Mouse (Mus musculus) kidney, postnatal 25 days (tissue): Measurements from ENCODE around the gene Rps4x.

ENCODE experiments used
- DNase-seq, 2 experiments: peaks; one replicate each; pipeline ENCODE4 v3.0.0; 2021; ENCODE audit warnings: mixed read lengths in 2 of 2

The Rps4x gene

GRCm38 (mm10) chrX:102188712-102189497 is at the start of gene Rps4x:
Rps4x (minus strand) TSS chrX:102189394.
- peak; percentile 83 to 90 for DNase-seq

GRCm38 (mm10) chrX:102219126-102219525 is 29.9 kb upstream of the Rps4x start:
- peak; percentile 37 to 59 for DNase-seq

DNA sequence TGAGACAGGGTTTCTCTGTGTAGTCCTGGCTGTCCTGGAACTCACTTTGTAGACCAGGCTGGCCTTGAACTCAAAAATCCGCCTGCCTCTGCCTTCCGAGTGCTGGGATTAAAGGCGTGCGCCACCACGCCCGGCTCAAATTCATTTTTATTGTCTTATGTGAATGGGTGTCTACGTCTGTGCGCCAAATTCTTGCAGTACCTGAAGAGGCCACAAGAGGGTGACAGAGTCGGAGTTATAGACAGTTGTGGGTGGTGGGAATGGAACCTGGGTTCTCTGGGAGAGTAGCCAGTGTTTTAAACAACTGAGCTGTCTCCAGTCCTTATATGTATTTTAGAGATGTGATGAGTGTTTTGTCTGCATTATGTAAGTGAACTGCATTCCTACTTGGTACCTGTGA is 26.2 kb upstream of the Rps4x start:
- DNase-seq, result peak in 1 of 2 experiments; percentile 43

- no peak for DNase-seq
Observed at GRCm38 (mm10) chrX:102190840-102191239, 1.6 kb upstream of the Rps4x start.

DNA sequence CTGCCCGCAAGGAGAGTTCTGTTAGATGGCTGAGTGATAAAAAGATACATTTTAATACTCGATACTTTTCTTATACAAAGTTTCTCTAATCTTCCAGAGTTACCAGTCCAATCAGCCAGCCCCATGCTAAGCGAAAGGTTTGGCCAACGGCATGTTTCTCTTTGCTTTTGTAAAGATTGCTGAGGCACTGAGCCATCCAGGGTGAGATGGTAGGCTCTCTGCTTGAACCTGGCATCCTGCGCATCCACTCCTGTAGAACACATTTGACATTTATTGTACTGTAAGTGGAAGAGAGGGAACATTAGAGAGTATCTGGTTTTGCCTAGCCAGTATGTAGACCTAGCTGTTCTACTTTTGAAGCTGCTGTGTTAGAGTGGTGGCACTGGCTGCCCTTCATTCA is 387 bp upstream of the Rps4x start:
- DNase-seq, result no peak

DNA sequence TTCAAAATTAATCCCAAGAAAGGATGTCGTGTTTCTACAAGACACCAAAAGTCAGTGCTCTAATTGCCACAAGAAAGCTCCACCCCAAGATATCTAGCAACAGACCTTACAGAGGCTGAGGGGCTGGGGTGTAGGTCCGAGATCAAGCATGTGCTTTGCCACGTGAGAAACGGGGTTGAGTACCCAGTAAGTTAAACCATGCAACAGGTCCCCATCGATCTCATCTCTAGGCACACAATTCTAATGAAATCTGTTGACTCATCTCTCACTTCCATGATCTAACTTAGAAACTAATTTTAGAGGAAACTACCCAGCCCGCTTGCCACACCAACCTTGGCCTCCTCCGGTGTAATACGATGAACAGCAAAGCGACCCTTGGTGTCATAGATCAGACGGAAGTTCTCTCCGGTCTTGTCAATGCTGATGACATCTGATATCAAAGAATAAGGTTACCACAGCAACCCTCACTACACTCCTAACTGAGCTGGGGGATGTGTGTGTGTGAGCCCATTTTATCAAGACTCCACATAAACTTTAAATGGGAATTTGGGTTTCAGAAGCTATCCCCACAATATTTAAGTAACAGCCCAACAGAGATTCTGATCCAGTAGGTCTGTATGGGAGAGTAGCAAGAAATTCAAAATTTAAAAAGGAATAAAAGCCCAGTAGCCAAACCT is 2.0 kb downstream of the Rps4x start:
- DNase-seq, result no peak

GRCm38 (mm10) chrX:102182575-102182974 is 6.6 kb downstream of the Rps4x start:
- no peak for DNase-seq

GRCm38 (mm10) chrX:102175538-102176287 is 13.5 kb downstream of the Rps4x start:
- peak in 1 of 2 experiments; percentile 1 for DNase-seq

DNA sequence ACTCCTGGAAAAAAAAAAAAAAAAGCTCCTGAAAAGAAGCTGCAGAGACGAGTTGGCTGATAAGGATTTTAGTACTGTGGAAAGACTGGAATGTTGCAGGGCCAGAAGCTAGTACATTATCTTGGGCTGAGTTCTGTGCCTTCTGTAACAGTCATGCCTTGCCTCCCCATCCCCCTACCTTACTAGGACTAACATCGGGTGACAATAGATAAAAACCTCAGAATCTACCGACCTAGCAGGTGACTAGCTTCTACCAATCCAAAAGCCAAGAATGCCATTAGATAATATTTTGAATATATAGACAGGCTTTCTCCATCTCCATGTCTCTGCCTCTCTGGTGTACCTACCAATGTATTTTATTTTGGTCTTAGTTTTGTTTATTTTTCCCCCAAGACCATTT is 18.3 kb downstream of the Rps4x start:
- no peak for DNase-seq

GRCm38 (mm10) chrX:102170135-102170534 is 19.1 kb downstream of the Rps4x start:
- DNase-seq, result no peak

DNA sequence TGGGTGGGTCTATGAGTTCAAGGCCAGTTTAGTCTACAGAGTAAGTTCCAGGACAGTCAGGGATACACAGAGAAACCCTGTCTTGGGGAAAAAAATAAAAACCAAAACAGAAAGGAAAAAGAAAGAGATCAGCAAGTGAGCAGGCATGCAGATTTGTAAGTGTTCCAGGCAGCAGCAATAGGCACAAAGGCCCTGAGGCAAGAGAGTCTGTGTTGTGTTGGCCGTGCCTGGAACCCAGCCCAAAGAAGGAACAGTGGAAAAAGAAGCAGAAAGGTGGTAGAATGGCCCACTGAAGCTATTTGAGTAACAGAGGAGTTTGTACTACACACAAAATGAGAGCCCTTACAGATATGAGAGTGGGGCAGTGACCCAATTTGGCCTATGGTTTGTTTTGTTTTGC is 19.5 kb downstream of the Rps4x start:
- DNase-seq, result peak in 1 of 2 experiments; percentile 9

GRCm38 (mm10) chrX:102166986-102167385 is 22.2 kb downstream of the Rps4x start:
- peak in 1 of 2 experiments; percentile 1 for DNase-seq

GRCm38 (mm10) chrX:102166521-102166920 is 22.7 kb downstream of the Rps4x start:
- no peak for DNase-seq

DNA sequence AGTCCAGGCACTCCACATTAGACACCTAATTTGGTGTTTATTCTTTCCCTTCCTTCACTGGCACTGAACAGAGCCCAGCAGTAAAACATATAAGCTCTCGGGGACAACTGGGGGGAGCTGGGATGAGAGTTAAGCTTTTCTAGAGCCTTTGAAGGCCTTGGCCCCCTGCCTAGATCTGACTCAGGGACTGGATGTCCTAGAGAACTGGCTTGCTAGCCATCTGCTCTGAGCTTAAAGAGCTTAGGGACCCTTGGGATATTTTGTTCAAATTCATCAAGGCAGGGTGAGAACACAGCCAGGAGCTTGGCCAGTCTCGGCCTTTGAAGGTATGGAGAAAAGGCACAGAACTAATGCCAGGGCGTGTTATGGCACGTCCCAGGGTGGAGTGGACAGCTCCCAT is 25.7 kb downstream of the Rps4x start:
- DNase-seq, result no peak

DNA sequence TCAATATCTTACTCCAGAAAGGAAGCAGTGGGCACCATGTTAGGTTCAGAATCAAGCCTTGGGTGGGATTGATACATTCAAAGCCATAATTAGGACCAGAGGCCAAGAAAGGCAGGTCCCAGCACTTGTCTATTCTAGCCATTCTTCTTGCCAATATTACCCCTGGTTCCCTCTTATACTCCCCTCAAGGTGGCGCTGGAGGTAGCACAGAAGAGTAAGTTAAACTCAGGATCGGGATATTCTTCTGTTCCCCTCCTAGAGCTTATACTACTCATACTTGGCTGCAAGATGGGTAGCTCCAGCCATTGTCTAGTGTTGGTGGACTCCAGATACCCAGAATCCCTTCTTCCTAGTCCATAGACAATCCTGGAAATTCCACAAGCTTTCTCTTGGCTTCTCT is 26.1 kb downstream of the Rps4x start:
- DNase-seq, result peak in 1 of 2 experiments; percentile 2

GRCm38 (mm10) chrX:102160528-102160927 is 28.7 kb downstream of the Rps4x start:
- DNase-seq, result no peak

DNA sequence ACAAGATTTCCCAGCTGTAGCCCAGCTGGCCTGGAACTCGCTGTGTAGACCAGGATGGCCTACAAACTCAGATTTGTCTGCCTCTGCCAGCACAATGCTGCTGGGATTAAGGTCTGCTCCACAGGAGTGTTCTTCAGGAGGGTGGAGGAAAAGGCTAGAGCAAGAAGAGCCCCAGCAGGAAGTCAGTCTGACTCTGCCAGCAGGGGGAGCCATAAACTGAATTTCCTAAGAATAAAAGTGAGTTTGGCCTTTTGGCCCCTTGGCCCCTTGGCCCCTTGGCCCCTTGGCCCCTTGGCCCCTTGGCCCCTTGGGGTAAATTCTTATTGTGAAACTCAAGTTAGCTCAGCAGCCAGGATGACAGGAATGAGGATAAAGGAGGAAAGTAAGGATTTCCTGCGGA is 29.4 kb downstream of the Rps4x start:
- DNase-seq, result peak; percentile 47 to 58

DNA sequence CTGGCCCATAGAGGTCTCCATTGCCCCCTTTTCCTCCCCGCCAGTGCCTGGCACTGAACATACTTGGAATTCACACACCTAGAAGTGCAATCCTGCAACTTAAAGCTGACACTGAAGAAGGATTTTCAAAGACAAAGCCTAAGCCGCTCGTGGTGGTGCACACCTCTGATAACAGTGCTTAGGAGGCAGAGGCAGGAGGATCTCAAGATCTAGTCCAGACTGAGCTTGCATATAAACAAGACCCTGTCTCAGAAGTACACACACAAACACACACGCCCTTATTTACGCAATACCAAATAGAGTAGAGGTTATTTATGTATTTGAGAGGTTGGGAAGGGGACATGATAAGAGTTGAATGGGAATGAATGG is 31.8 kb downstream of the Rps4x start:
- no peak for DNase-seq

GRCm38 (mm10) chrX:102156618-102157422 is 32.4 kb downstream of the Rps4x start, which contains the start of gene Ercc6l:
Ercc6l (minus strand) TSS chrX:102157091.
- DNase-seq, result peak; percentile 88 to 96

- no peak for DNase-seq
Observed at GRCm38 (mm10) chrX:102141157-102141556, 48.0 kb downstream of the Rps4x start.
